Mouse (Mus musculus) adrenal gland, postnatal 0 days (tissue): ENCODE measurements around the gene Klhdc8a. TPM values are rescaled to one million over a fixed set of nuclear protein-coding genes. Genes with fewer than 3 reads are reported as not detected.

Source experiments
- polyA plus RNA-seq: library from polyadenylated mRNA; unstranded; fragments of >200 nt; fragmentation: Nextera tagmentation; extraction: Ambion mirVana; gene quantifications from 2 replicates; pipeline ENCODE4 v1.2.1, GENCODE M21; 2015

The Klhdc8a gene
- 40.9 and 90.3 TPM in 2 replicates for polyA plus RNA-seq

DNA sequence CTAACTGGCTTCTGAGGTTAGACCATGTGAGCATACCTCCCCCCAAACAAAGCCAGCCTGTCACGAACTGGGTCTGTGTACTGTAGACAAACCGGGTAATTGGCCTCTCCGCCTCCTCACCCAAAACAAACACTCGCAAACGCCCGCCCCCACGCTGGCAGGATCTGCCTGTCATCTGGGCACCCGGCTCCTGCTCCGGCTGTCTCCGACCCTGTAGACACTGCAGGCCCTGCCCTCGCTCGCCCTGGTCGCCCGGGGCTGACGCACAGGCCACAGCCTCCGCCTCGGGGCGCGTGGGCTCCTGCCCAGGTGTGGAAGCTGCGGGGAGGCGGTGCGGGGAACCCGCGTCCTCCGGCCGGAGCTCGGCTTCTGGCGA, at the start of gene Klhdc8a:
Gene Klhdc8a (plus strand): TSS at position 202 of the 376 bp plus-strand sequence.

DNA sequence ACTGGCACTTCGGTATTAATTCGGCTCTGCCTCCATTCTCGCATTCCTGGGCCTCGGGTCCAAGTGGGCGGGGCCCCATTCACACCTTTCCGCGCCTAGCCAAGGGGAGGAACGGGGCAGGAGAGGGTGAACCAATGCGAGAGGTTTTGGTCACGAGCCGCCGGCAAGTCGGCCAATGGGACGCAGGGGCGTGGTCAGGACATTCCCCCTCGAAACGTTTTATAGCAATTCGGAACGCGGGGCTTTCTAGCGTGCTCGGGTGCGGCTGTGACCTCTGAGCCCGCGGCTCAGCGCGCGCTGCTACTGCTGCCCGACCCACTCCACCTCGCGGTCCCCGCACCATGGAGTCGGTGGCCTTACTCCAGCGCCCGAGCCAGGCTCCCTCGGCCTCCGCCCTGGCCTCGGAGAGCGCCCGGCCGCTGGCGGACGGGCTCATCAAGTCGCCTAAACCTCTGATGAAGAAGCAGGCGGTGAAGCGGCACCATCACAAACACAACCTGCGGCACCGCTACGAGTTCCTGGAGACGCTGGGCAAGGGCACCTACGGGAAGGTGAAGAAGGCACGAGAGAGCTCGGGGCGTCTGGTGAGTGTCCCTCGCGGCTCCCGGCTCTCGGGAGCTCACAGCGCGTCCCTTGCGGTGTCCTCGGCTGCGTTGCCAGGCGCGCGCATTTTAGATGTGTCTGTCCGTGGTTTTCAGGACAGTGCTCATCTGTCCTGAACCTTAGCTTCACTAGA, 17.6 kb downstream of the Klhdc8a start, which contains the start of gene Nuak2:
Gene Nuak2 (plus strand): TSS at position 238 of the 736 bp plus-strand sequence.

Other genes with a start within 250 kb of the Klhdc8a start
- 5.5 and 6.8 TPM in 2 replicates for gene Mfsd4a, start 230.6 kb upstream of the Klhdc8a start, polyA plus RNA-seq
- gene Cdk18, start 158.9 kb upstream of the Klhdc8a start, polyA plus RNA-seq = 2.8 and 11.5 TPM in 2 replicates
- 1.2 and 2.6 TPM in 2 replicates for gene Lemd1, start 107.2 kb upstream of the Klhdc8a start, polyA plus RNA-seq
- gene AC124108.1, start 107.2 kb upstream of the Klhdc8a start, polyA plus RNA-seq = 0.03 and 0.27 TPM in 2 replicates
- gene Gm10188, start 68.9 kb upstream of the Klhdc8a start, polyA plus RNA-seq = not detected in 2 replicates
- gene Nuak2, start 17.5 kb downstream of the Klhdc8a start, polyA plus RNA-seq = 1.7 and 2.3 TPM in 2 replicates
- gene Tmcc2, start 92.7 kb downstream of the Klhdc8a start, polyA plus RNA-seq = 14.7 and 14.9 TPM in 2 replicates
- gene Dstyk, start 118.9 kb downstream of the Klhdc8a start, polyA plus RNA-seq = 8.7 and 10.0 TPM in 2 replicates
- 14.9 and 16.9 TPM in 2 replicates for gene Rbbp5, start 178.7 kb downstream of the Klhdc8a start, polyA plus RNA-seq
- gene Tmem81, start 207.6 kb downstream of the Klhdc8a start, polyA plus RNA-seq = 0.71 and 1.1 TPM in 2 replicates
- gene Cntn2, start 244.6 kb downstream of the Klhdc8a start, polyA plus RNA-seq = 0.33 and 0.47 TPM in 2 replicates